Mouse (Mus musculus): Measurements from ENCODE around the gene 4931414P19Rik.

DNA sequence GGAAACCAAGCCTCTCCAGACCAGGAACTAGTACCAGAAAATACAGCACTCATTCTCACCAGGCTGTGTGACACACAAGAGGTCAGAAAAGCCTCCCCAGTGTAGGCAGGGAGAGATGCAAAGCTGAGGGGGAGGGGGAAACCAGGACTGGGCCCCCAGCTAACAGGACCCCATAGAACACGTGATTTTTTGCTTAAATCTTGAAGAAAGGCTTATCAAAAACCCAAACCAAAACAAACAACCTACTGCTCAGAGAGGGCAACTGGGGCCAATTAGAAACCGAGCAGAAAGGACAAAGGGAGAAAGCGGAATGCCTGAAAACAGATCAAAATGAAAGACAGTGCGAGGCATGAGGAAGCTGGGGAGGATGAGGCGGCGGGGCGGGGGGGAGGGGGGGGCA, 47.0 kb upstream of the 4931414P19Rik start:
- TF ChIP-seq CTCF (IDR thresholded peaks at IDR 0.05; ENCODE audit: borderline replicate concordance, extremely low read depth, insufficient read depth, insufficient read length): no peak
- no peak for TF ChIP-seq POLR2A (IDR thresholded peaks at IDR 0.05; ENCODE audit: borderline replicate concordance, extremely low read depth, insufficient read depth, insufficient read length, poor library complexity, severe bottlenecking)

All from brain, embryonic 14.5 days (tissue).